18 mouse cellular contexts compared by ENCODE assay signal in genomic region chr3:58503720-58504333, GRCm38 (mm10). TPM values are rescaled to one million over a fixed set of nuclear protein-coding genes. Genes with fewer than 3 reads are reported as not detected.
DNase-seq lines count a peak whose midpoint lies in the region; ATAC-seq and TF ChIP-seq lines count a peak whose summit lies in the region.
"Had no signal": no experiment of that assay in that cellular context is flagged by ENCODE, and none has a peak within 500 bp of the region (broad histone marks: within the 10 kb centered on the region; RNA-seq: fewer than 3 reads in every experiment).

No protein-coding gene starts in this region.

- H3K9me3 ChIP-seq in liver, postnatal 0 days (ENCODE audit: low read length), result no peaks in the 10 kb centered on the region
- H3K9me3 ChIP-seq in CH12.LX (replicated peaks; ENCODE audit: low read length), result no peaks in the 10 kb centered on the region
- H3K9me3 ChIP-seq: forebrain, embryonic 12.5 days; heart, embryonic 13.5 days; liver, embryonic 15.5 days; megakaryocyte, embryonic 14.5 days; neural tube, embryonic 12.5 days had no signal

- H3K27ac ChIP-seq in gastrocnemius, adult 2 months, result no peak overlapping the region
- H3K27ac ChIP-seq in liver, postnatal 0 days (ENCODE audit: low read depth), result no peak overlapping the region
- no peak overlapping the region for H3K27ac ChIP-seq in CH12.LX (ENCODE audit: insufficient read depth, low read depth)
- H3K27ac ChIP-seq: forebrain, embryonic 12.5 days; heart, embryonic 13.5 days; hindbrain, embryonic 14.5 days; liver, embryonic 15.5 days; neural tube, embryonic 12.5 days had no signal

- intact Hi-C loops in gastrocnemius, adult 2 months (cut with DNase I), result no loop called here

- H3K36me3 ChIP-seq in liver, postnatal 0 days (replicated peaks; ENCODE audit: insufficient read depth, low read length), result no peaks in the 10 kb centered on the region
- H3K36me3 ChIP-seq in CH12.LX (replicated peaks in 1 of 2; ENCODE audit: control insufficient read depth in 1 of 2, insufficient read depth in 1 of 2, low read length in 1 of 2), result no peaks in the 10 kb centered on the region
- H3K36me3 ChIP-seq: forebrain, embryonic 12.5 days; heart, embryonic 13.5 days; liver, embryonic 15.5 days; neural tube, embryonic 12.5 days had no signal

- no peak overlapping the region for H3K4me3 ChIP-seq in gastrocnemius, adult 2 months
- H3K4me3 ChIP-seq in liver, postnatal 0 days (ENCODE audit: low read depth, low read length), result no peak overlapping the region
- H3K4me3 ChIP-seq in CH12.LX (replicated peaks in 1 of 3; ENCODE audit: low read depth in 2 of 3, low read length in 2 of 3, poor library complexity in 1 of 3), result no peak overlapping the region
- H3K4me3 ChIP-seq: forebrain, embryonic 12.5 days; heart, embryonic 13.5 days; liver, embryonic 15.5 days; megakaryocyte, embryonic 14.5 days; neural tube, embryonic 12.5 days had no signal

- in situ Hi-C loops in CH12.LX (cut with MboI; ENCODE audit: low pct_ligation_motif_present, low pct_unique_long_range_greater_than_20kb, low sequenced_read_pairs), result no loop called here

- no peak for ATAC-seq in liver, postnatal 0 days
- ATAC-seq: intestine, embryonic 16.5 days had no signal

- H3K27me3 ChIP-seq in liver, postnatal 0 days (ENCODE audit: insufficient read depth, low read length), result no peaks in the 10 kb centered on the region
- no peaks in the 10 kb centered on the region for H3K27me3 ChIP-seq in CH12.LX (replicated peaks)
- H3K27me3 ChIP-seq: forebrain, embryonic 12.5 days; heart, embryonic 13.5 days; liver, embryonic 15.5 days; megakaryocyte, embryonic 14.5 days; neural tube, embryonic 12.5 days had no signal

- no peaks in the 10 kb centered on the region; the same call in 1 of the 2 replicates for H3K79me2 ChIP-seq in CH12.LX (replicated peaks; ENCODE audit: control insufficient read depth, extremely low read depth, insufficient read depth, poor library complexity, severe bottlenecking)

- no peaks in the 10 kb centered on the region; the same call in 1 of the 2 replicates for H3K4me1 ChIP-seq in liver, postnatal 0 days (ENCODE audit: insufficient read depth)
- H3K4me1 ChIP-seq in CH12.LX (ENCODE audit: control insufficient read depth in 1 of 2, insufficient read depth in 2 of 2), result peaks cover 4 to 57% of the 10 kb centered on the region in 2 experiments; a peak in 3 of 4 replicates
- H3K4me1 ChIP-seq: forebrain, embryonic 12.5 days; heart, embryonic 13.5 days; liver, embryonic 15.5 days; neural tube, embryonic 12.5 days had no signal

- TF ChIP-seq POLR2A in CH12.LX (IDR thresholded peaks at IDR 0.05; ENCODE audit: low read depth, low read length), result no peak

- TF ChIP-seq RAD21 in CH12.LX (IDR thresholded peaks at IDR 0.05; ENCODE audit: low read depth, low read length), result peak; percentile 32

- DNase-seq in gastrocnemius, adult 2 months, result no peak
- DNase-seq in gastrocnemius, postnatal 4 days (ENCODE audit: low spot score in 2 of 2), result no peak
- DNase-seq in liver, postnatal 0 days, result no peak
- DNase-seq in liver (no peak), CH12.LX (ENCODE audit: extremely low read depth) (no peak), adipocyte (ENCODE audit: low spot score) (peak; percentile 38)
- no peak for DNase-seq in frontal cortex, postnatal 25 days (ENCODE audit: low spot score in 2 of 2)
- DNase-seq in ovary, postnatal 10 days (ENCODE audit: low spot score), result no peak
- DNase-seq: cerebellum, adult 9-11 months; gastrocnemius, postnatal 36 days; lung, postnatal 14 days had no signal

- no peak overlapping the region for H3K9ac ChIP-seq in liver, postnatal 0 days (replicated peaks)
- no peak overlapping the region for H3K9ac ChIP-seq in CH12.LX (ENCODE audit: insufficient read depth, low read depth)
- H3K9ac ChIP-seq: forebrain, embryonic 12.5 days; heart, embryonic 13.5 days; hindbrain, embryonic 14.5 days; liver, embryonic 15.5 days; neural tube, embryonic 12.5 days had no signal

- dilution Hi-C loops in CH12.LX (cut with MboI; ENCODE audit: extremely low pct_ligation_motif_present, extremely low pct_unique_long_range_greater_than_20kb, low sequenced_read_pairs), result no loop called here

- TF ChIP-seq EP300 in liver, postnatal 0 days (IDR thresholded peaks at IDR 0.05; ENCODE audit: low read depth), result no peak
- no peak for TF ChIP-seq EP300 in CH12.LX (IDR thresholded peaks at IDR 0.05; ENCODE audit: low read length)

- WGBS in liver, postnatal 0 days (ENCODE audit: insufficient replicate concordance), result 65% methylated on average over 3 of the region's 3 CpGs

- TF ChIP-seq CTCF in gastrocnemius, adult 2 months (IDR thresholded peaks at IDR 0.05), result peak; percentile 22; the same call in 1 of the 2 replicates
- peak; percentile 26 for TF ChIP-seq CTCF in liver, postnatal 0 days (IDR thresholded peaks at IDR 0.05; ENCODE audit: low read depth)
- TF ChIP-seq CTCF in CH12.LX (conservative IDR thresholded peaks at IDR 0.05 in 1 of 2, IDR thresholded peaks at IDR 0.05 in 1 of 2; ENCODE audit: low read depth in 2 of 2, low read length in 2 of 2), result peak in 1 of 2 experiments; percentile 25; a peak in 1 of 4 replicates

- H3K4me2 ChIP-seq in liver, postnatal 0 days (ENCODE audit: low read depth, low read length), result no peak overlapping the region
- H3K4me2 ChIP-seq in CH12.LX (ENCODE audit: insufficient read depth, low read depth, poor library complexity, severe bottlenecking), result no peak overlapping the region
- H3K4me2 ChIP-seq: forebrain, embryonic 12.5 days; heart, embryonic 13.5 days; hindbrain, embryonic 14.5 days; liver, embryonic 15.5 days; neural tube, embryonic 12.5 days had no signal

TF ChIP-seq in CH12.LX, 34 proteins besides CTCF, POLR2A, EP300 and RAD21:
- TF ChIP-seq USF1 (IDR thresholded peaks at IDR 0.05; ENCODE audit: low read depth, low read length) (peak; percentile 50), BHLHE40 (IDR thresholded peaks at IDR 0.05; ENCODE audit: low read depth, low read length) (peak; percentile 70), NRF1 (IDR thresholded peaks at IDR 0.05; ENCODE audit: low read depth, low read length) (no peak), USF2 (conservative IDR thresholded peaks at IDR 0.05; ENCODE audit: low read depth, low read length) (peak; percentile 58), ZC3H11A (IDR thresholded peaks at IDR 0.05; ENCODE audit: low read depth, low read length) (no peak), NELFE (IDR thresholded peaks at IDR 0.05; ENCODE audit: low read depth, low read length) (no peak), MYC (IDR thresholded peaks at IDR 0.05; ENCODE audit: low read depth, low read length) (peak; percentile 97), MAX (IDR thresholded peaks at IDR 0.05; ENCODE audit: low read length) (peak; percentile 84), CHD2 (IDR thresholded peaks at IDR 0.05; ENCODE audit: low read length) (no peak), TCF12 (IDR thresholded peaks at IDR 0.05; ENCODE audit: low read depth, low read length) (no peak), SMC3 (IDR thresholded peaks at IDR 0.05; ENCODE audit: low read depth, low read length) (no peak), ELF1 (IDR thresholded peaks at IDR 0.05; ENCODE audit: low read depth, low read length) (no peak), GABPA (IDR thresholded peaks at IDR 0.05; ENCODE audit: insufficient replicate concordance, low read depth, low read length) (no peak), ZMIZ1 (IDR thresholded peaks at IDR 0.05; ENCODE audit: low read depth, low read length) (no peak), UBTF (IDR thresholded peaks at IDR 0.05; ENCODE audit: low read depth, low read length) (no peak), ZKSCAN1 (IDR thresholded peaks at IDR 0.05; ENCODE audit: borderline replicate concordance, low read depth, low read length) (no peak), ETS1 (conservative IDR thresholded peaks at IDR 0.05; ENCODE audit: low read depth, low read length) (no peak)
TF ChIP-seq in CH12.LX: peak in this region for 5.

RNA-seq across cellular contexts. Expression of gene Eif2a, which starts 21.8 kb away (rescaled TPM):
- total RNA-seq in gastrocnemius, adult 2 months (2021), result 10 to 100 TPM; 48.9 to 54.8 TPM
- total RNA-seq in gastrocnemius, postnatal 4 days (2021), result 10 to 100 TPM; 57.6 to 59.2 TPM
- 20.1 and 20.6 TPM in 2 replicates for polyA plus RNA-seq in liver, postnatal 0 days (2015; fragmentation: Nextera tagmentation; extraction: Ambion mirVana)
- total RNA-seq in CH12.LX (2012; rRNA removed) (107 and 119 TPM in 2 replicates), CH12.LX (2014; rRNA removed) (215 and 241 TPM in 2 replicates)
- polyA plus RNA-seq in CH12.LX (2012; ENCODE audit: insufficient read length, low read depth), result 116 and 117 TPM in 2 replicates

RNA-seq across cellular contexts. Expression of gene Serp1, which starts 21.9 kb away (rescaled TPM):
- total RNA-seq in gastrocnemius, adult 2 months (2021), result 1 to 10 TPM; 6.4 to 8.0 TPM
- 10 to 100 TPM; 29.5 to 31.1 TPM for total RNA-seq in gastrocnemius, postnatal 4 days (2021)
- 115 and 118 TPM in 2 replicates for polyA plus RNA-seq in liver, postnatal 0 days (2015; fragmentation: Nextera tagmentation; extraction: Ambion mirVana)
- 210 and 219 TPM in 2 replicates for total RNA-seq in CH12.LX (2012; rRNA removed)
- total RNA-seq in CH12.LX (2014; rRNA removed), result 470 and 509 TPM in 2 replicates
- polyA plus RNA-seq in CH12.LX (2012; ENCODE audit: insufficient read length, low read depth), result 252 and 298 TPM in 2 replicates

Comparison
In these comparisons a context has a peak if more than half of its experiments do, and no peak if none do; other contexts are left out.
1. RNA of gene Serp1, which starts 21.9 kb away (total RNA-seq): 210 to 509 TPM in CH12.LX; 29.5 to 31.1 TPM in gastrocnemius, postnatal 4 days and 6.4 to 8.0 TPM in gastrocnemius, adult 2 months; every median in the first group is over 4 times any median in the second.